In the genomic region with DNA sequence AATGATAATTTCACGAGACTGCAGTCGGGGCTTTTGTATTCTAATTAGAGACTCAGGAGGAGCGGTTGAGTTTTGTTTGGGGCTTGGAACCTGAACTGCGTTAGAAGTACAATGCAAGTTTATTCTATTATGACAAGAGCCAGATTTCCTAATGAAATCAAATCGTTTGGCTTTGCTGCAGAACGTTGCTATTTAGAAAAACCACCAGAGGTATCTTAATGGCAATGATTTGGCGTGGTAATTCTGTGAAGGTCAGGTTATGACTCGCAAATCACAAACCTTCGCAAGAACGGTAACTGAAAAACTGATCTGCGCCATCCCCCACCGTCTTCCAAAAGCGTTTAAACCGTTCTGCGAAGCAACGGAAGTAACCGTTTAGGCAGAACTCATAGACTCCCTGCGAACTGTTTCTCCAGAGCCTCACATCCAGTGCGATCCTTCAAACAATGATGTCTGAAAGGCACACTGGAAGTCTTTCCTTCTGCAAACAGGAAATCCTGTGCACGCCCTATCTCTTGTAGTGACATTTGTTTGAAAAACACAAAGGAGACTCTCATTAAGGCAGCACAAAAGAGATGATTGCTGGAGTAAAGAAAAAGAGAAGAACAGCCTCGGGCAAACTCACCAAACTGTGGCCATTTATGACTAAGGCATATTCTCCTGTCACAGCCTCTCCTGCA, we compare ENCODE assay signal across 10 mouse cellular contexts.
DNase-seq lines count a peak whose midpoint lies in the region; ATAC-seq lines count a peak whose summit lies in the region.
"Had no signal": no experiment of that assay in that cellular context is flagged by ENCODE, and none has a peak within 500 bp of the region (broad histone marks: within the 10 kb centered on the region; RNA-seq: fewer than 3 reads in every experiment).

No protein-coding gene starts in this region.

- no peak for DNase-seq in forebrain, embryonic 10.5 days (ENCODE audit: extremely low spot score, low spot score)
- no peak for DNase-seq in liver, embryonic 13.5 days
- peak; percentile 15 for DNase-seq in lung, postnatal 36 days
- DNase-seq in urinary bladder, adult 2 months (ENCODE audit: low spot score), result no peak
- DNase-seq in urinary bladder, postnatal 4 days (ENCODE audit: low spot score in 2 of 2), result no peak

- 0 out of 2 replicates have a peak overlapping the region, but pooled peaks have one; percentile 4 for H3K27ac ChIP-seq in forebrain, embryonic 10.5 days
- H3K27ac ChIP-seq in forebrain, embryonic 15.5 days (replicated peaks), result no peak overlapping the region
- H3K27ac ChIP-seq in liver, embryonic 13.5 days, result peak overlapping the region; percentile 2; the same call in 1 of the 2 replicates
- no peak overlapping the region for H3K27ac ChIP-seq in liver, embryonic 12.5 days
- peak overlapping the region; percentile 46 for H3K27ac ChIP-seq in heart, embryonic 15.5 days
- H3K27ac ChIP-seq: midbrain, embryonic 13.5 days had no signal

- H3K9me3 ChIP-seq in forebrain, embryonic 10.5 days, result no peaks in the 10 kb centered on the region
- no peaks in the 10 kb centered on the region for H3K9me3 ChIP-seq in forebrain, embryonic 15.5 days
- H3K9me3 ChIP-seq in liver, embryonic 13.5 days (replicated peaks), result no peaks in the 10 kb centered on the region
- no peaks in the 10 kb centered on the region for H3K9me3 ChIP-seq in liver, embryonic 12.5 days (replicated peaks)
- no peaks in the 10 kb centered on the region for H3K9me3 ChIP-seq in heart, embryonic 15.5 days (replicated peaks)
- H3K9me3 ChIP-seq: midbrain, embryonic 13.5 days had no signal

- H3K4me2 ChIP-seq in forebrain, embryonic 15.5 days (replicated peaks), result no peak overlapping the region
- no peak overlapping the region for H3K4me2 ChIP-seq in liver, embryonic 13.5 days
- H3K4me2 ChIP-seq in liver, embryonic 12.5 days, result no peak overlapping the region; the same call in 1 of the 2 replicates
- H3K4me2 ChIP-seq in heart, embryonic 15.5 days, result no peak overlapping the region
- H3K4me2 ChIP-seq: midbrain, embryonic 13.5 days had no signal

- H3K4me3 ChIP-seq in forebrain, embryonic 10.5 days, result no peak overlapping the region
- no peak overlapping the region for H3K4me3 ChIP-seq in forebrain, embryonic 15.5 days
- no peak overlapping the region for H3K4me3 ChIP-seq in liver, embryonic 13.5 days (replicated peaks)
- H3K4me3 ChIP-seq in liver, embryonic 12.5 days, result no peak overlapping the region
- H3K4me3 ChIP-seq in heart, embryonic 15.5 days, result no peak overlapping the region
- H3K4me3 ChIP-seq: midbrain, embryonic 13.5 days had no signal

- H3K4me1 ChIP-seq in forebrain, embryonic 10.5 days, result peaks cover 15% of the 10 kb centered on the region
- no peaks in the 10 kb centered on the region for H3K4me1 ChIP-seq in forebrain, embryonic 15.5 days
- H3K4me1 ChIP-seq in liver, embryonic 13.5 days (replicated peaks), result peaks cover 24% of the 10 kb centered on the region
- peaks cover 18% of the 10 kb centered on the region for H3K4me1 ChIP-seq in liver, embryonic 12.5 days
- H3K4me1 ChIP-seq in heart, embryonic 15.5 days (replicated peaks), result 0 out of 2 replicates have a peak, but pooled peaks cover 3% of the 10 kb centered on the region
- H3K4me1 ChIP-seq: midbrain, embryonic 13.5 days had no signal

- WGBS in forebrain, embryonic 10.5 days, result 70% methylated on average over 21 of the region's 21 CpGs
- WGBS in forebrain, embryonic 15.5 days, result 47% methylated on average over 21 of the region's 21 CpGs
- WGBS in liver, embryonic 13.5 days (ENCODE audit: insufficient replicate concordance), result 41% methylated on average over 21 of the region's 21 CpGs
- 52% methylated on average over 21 of the region's 21 CpGs for whole genome bisulfite sequencing in liver, embryonic 12.5 days (ENCODE audit: insufficient replicate concordance)
- whole genome bisulfite sequencing in heart, embryonic 15.5 days, result 66% methylated on average over 21 of the region's 21 CpGs

- no peaks in the 10 kb centered on the region for H3K36me3 ChIP-seq in forebrain, embryonic 10.5 days (replicated peaks)
- H3K36me3 ChIP-seq in forebrain, embryonic 15.5 days, result no peaks in the 10 kb centered on the region
- H3K36me3 ChIP-seq in liver, embryonic 13.5 days, result no peaks in the 10 kb centered on the region
- no peaks in the 10 kb centered on the region for H3K36me3 ChIP-seq in liver, embryonic 12.5 days
- no peaks in the 10 kb centered on the region for H3K36me3 ChIP-seq in heart, embryonic 15.5 days
- H3K36me3 ChIP-seq: midbrain, embryonic 13.5 days had no signal

- ATAC-seq in forebrain, embryonic 15.5 days (replicated peaks), result no peak
- ATAC-seq in liver, embryonic 13.5 days (ENCODE audit: low read depth), result no peak
- no peak for ATAC-seq in liver, embryonic 12.5 days
- no peak for ATAC-seq in heart, embryonic 15.5 days (replicated peaks; ENCODE audit: insufficient number of reproducible peaks, insufficient read depth, low FRiP score, low read depth)
- ATAC-seq: midbrain, embryonic 13.5 days; Patski had no signal

- no peak overlapping the region for H3K9ac ChIP-seq in forebrain, embryonic 15.5 days (replicated peaks)
- no peak overlapping the region for H3K9ac ChIP-seq in liver, embryonic 13.5 days
- no peak overlapping the region for H3K9ac ChIP-seq in liver, embryonic 12.5 days
- H3K9ac ChIP-seq in heart, embryonic 15.5 days, result no peak overlapping the region
- H3K9ac ChIP-seq: midbrain, embryonic 13.5 days had no signal

- H3K27me3 ChIP-seq in forebrain, embryonic 10.5 days (ENCODE audit: poor library complexity, severe bottlenecking), result no peaks in the 10 kb centered on the region
- no peaks in the 10 kb centered on the region for H3K27me3 ChIP-seq in forebrain, embryonic 15.5 days
- no peaks in the 10 kb centered on the region for H3K27me3 ChIP-seq in liver, embryonic 13.5 days
- no peaks in the 10 kb centered on the region for H3K27me3 ChIP-seq in liver, embryonic 12.5 days (replicated peaks)
- no peaks in the 10 kb centered on the region for H3K27me3 ChIP-seq in heart, embryonic 15.5 days
- H3K27me3 ChIP-seq: midbrain, embryonic 13.5 days; Patski had no signal

Comparison
In these comparisons a context has a peak if more than half of its experiments do, and no peak if none do; other contexts are left out.
1. H3K27ac ChIP-seq: peak in forebrain, embryonic 10.5 days (single experiment), liver, embryonic 13.5 days (single experiment) and heart, embryonic 15.5 days (single experiment); none in forebrain, embryonic 15.5 days (single experiment) and liver, embryonic 12.5 days (single experiment).